Mouse (Mus musculus) embryonic facial prominence, embryonic 11.5 days (tissue): Measurements from ENCODE around the gene Tspan7. TPM values are rescaled to one million over a fixed set of nuclear protein-coding genes. Genes with fewer than 3 reads are reported as not detected.
A peak's percentile ranks its signal among the peaks of the same experiment; 100 is the strongest.

Source experiments
- ATAC-seq: fragments of 200-750 bp; cut with Nextera tagmentation; replicated peaks from 2 replicates; pipeline ENCODE4 v1.8.0; 2017; ENCODE audit warnings: low read depth; ENCODE audit not compliant: insufficient number of reproducible peaks, low FRiP score, low TSS enrichment
- DNase-seq: peaks from one replicate; pipeline ENCODE4 v3.0.0-alpha.2; 2015; ENCODE audit warnings: low spot score
- H3K27ac ChIP-seq: fragments of 300-500 bp; sonication (generic); replicated peaks from 2 replicates; pipeline ENCODE4 v1.5.1; 2014; ENCODE audit warnings: mild to moderate bottlenecking, low read depth, low read length, control low read depth
- H3K27me3 ChIP-seq: fragments of 300-500 bp; sonication (generic); 2 replicates; pipeline ENCODE4 v1.6.1; 2014; ENCODE audit warnings: mild to moderate bottlenecking, low read length, moderate library complexity, mixed read lengths; ENCODE audit not compliant: control insufficient read depth, insufficient read depth
- H3K36me3 ChIP-seq: fragments of 300-500 bp; sonication (generic); replicated peaks from 2 replicates; pipeline ENCODE4 v1.6.1; 2014; ENCODE audit warnings: low read depth, mild to moderate bottlenecking, low read length, moderate library complexity, mixed read lengths; ENCODE audit not compliant: control insufficient read depth, insufficient read depth
- H3K4me1 ChIP-seq: fragments of 300-500 bp; sonication (generic); 2 replicates; pipeline ENCODE4 v1.6.1; 2014; ENCODE audit warnings: low read length, mixed read lengths; ENCODE audit not compliant: control insufficient read depth, insufficient read depth
- H3K4me2 ChIP-seq: fragments of 300-500 bp; sonication (generic); 2 replicates; pipeline ENCODE4 v1.6.1; 2014; ENCODE audit warnings: low read depth, mild to moderate bottlenecking, control low read depth, low read length, moderate library complexity
- H3K4me3 ChIP-seq: fragments of 300-500 bp; sonication (generic); 2 replicates; pipeline ENCODE4 v1.5.1; 2014; ENCODE audit warnings: low read depth, low read length, control low read depth
- H3K9ac ChIP-seq: fragments of 300-500 bp; sonication (generic); replicated peaks from 2 replicates; pipeline ENCODE4 v1.6.1; 2014; ENCODE audit warnings: mild to moderate bottlenecking, control low read depth, low read length
- H3K9me3 ChIP-seq: fragments of 300-500 bp; sonication (generic); replicated peaks from 2 replicates; pipeline ENCODE4 v1.6.1; 2016; ENCODE audit warnings: mild to moderate bottlenecking, low read length, inconsistent platforms, mixed read lengths; ENCODE audit not compliant: control insufficient read depth
- WGBS: fragments of 180-500 bp; shearing (Covaris S2); extraction: QIAGEN DNeasy Blood & Tissue Kit; methylation state at CpG from one replicate; pipeline ENCODE4 v1.1.7; 2014; 5-methylcytosine and 5-hydroxymethylcytosine counted together
- polyA plus RNA-seq: library from polyadenylated mRNA; unstranded; fragments of >200 nt; fragmentation: Nextera tagmentation; extraction: Ambion mirVana; gene quantifications from 2 replicates; pipeline ENCODE4 v1.2.1, GENCODE M21; 2014

Gene Tspan7
- polyA plus RNA-seq, 1 experiment from 2014 or later: 79.4 TPM

- Histone ChIP-seq H3K27me3 (no peaks in the 10 kb centered on the region; the same call in 1 of the 2 replicates), H3K4me1 (no peaks in the 10 kb centered on the region), H3K9ac (no peak overlapping the region), H3K4me2 (no peak overlapping the region), H3K4me3 (no peak overlapping the region), H3K9me3 (no peaks in the 10 kb centered on the region), H3K36me3 (no peaks in the 10 kb centered on the region), H3K27ac (no peak overlapping the region)
- ATAC-seq: no peak
- 74% methylated on average over 5 of the region's 5 CpGs for WGBS
- no peak for DNase-seq
These were observed 72.6 kb downstream of the Tspan7 start for GRCm38 (mm10) chrX:10557596-10557995.

DNA sequence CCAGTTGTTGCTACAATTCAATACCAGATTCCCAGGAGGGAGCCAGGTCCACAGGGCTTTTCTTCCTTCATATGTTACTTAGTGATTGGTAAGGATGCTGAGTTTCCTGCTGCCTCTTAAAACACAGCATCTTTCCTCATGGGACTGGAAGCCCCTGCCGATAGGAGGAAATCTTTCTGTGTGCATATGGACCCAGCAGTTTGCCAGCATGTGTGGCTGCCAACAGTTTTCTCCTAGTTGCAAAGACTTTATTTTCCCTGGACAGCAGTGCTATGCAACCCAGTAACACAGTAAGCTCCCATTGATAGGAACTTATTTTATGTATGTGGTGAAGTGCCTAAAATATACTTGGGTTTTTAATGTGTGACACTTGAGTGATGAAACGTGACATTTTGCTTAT is 73.7 kb downstream of the Tspan7 start:
- Histone ChIP-seq H3K4me3 (no peak overlapping the region), H3K27me3 (no peaks in the 10 kb centered on the region; the same call in 1 of the 2 replicates), H3K36me3 (no peaks in the 10 kb centered on the region), H3K9me3 (no peaks in the 10 kb centered on the region), H3K4me1 (no peaks in the 10 kb centered on the region), H3K9ac (no peak overlapping the region), H3K27ac (no peak overlapping the region), H3K4me2 (no peak overlapping the region)
- ATAC-seq (no peak), DNase-seq (no peak)
- 67% methylated on average over 2 of the region's 2 CpGs for WGBS

DNA sequence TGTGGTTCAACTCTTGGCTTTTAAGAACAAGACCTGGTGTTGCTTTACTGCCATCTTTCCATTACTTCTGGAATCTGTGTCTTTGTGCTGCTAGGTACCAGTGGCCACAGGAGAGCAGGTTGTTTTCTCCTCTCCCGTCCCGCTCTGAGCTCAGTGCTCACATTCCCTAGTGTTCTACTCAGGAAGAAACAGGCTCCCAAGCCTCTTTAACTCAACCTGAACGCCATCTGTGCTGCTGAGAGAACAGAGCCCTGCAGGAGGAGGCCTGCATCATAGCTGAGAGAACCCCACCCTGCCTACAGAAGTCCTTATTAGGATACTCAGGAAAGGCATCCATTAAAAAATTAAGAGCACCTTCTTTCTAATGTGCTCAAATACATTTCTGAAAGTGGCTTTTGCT is 80.9 kb downstream of the Tspan7 start:
- no peaks in the 10 kb centered on the region for H3K27me3 ChIP-seq
- 86% methylated on average over 3 of the region's 3 CpGs for whole genome bisulfite sequencing
- ATAC-seq (no peak), DNase-seq (no peak)
- no peak overlapping the region for H3K27ac ChIP-seq
- no peaks in the 10 kb centered on the region for H3K4me1 ChIP-seq
- no peaks in the 10 kb centered on the region for H3K36me3 ChIP-seq
- no peak overlapping the region for H3K4me2 ChIP-seq
- H3K9me3 ChIP-seq: no peaks in the 10 kb centered on the region
- no peak overlapping the region for H3K9ac ChIP-seq
- H3K4me3 ChIP-seq: no peak overlapping the region

DNA sequence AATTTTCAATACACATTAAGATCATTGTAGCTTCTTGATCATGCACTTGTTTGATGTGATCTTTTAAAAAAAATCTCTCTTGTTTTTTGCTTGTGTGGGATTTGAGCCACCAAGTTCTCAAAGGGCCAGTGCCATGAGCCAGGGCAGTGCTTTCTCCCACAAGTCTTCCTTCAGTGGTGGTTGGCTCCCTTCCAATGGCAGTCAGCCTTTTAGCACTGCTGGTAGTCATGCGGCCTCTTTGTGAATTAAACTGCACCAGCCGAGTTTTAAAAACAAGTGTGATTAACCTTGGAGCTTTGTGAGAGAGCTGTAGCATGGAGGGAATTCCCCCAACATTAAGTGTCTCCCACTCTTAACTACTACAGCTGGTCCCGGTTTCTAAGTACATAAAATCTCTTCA is 89.6 kb downstream of the Tspan7 start:
- H3K4me3 ChIP-seq: no peak overlapping the region
- H3K4me1 ChIP-seq: no peaks in the 10 kb centered on the region
- H3K9ac ChIP-seq: no peak overlapping the region
- no peaks in the 10 kb centered on the region for H3K36me3 ChIP-seq
- no peaks in the 10 kb centered on the region for H3K27me3 ChIP-seq
- no peak overlapping the region for H3K27ac ChIP-seq
- 51% methylated on average over 3 of the region's 3 CpGs for WGBS
- no peak overlapping the region for H3K4me2 ChIP-seq
- no peaks in the 10 kb centered on the region for H3K9me3 ChIP-seq
- DNase-seq (no peak), ATAC-seq (no peak)

GRCm38 (mm10) chrX:10575406-10575805 is 90.4 kb downstream of the Tspan7 start:
- Histone ChIP-seq H3K4me2 (no peak overlapping the region), H3K27ac (no peak overlapping the region), H3K9me3 (no peaks in the 10 kb centered on the region), H3K4me1 (no peaks in the 10 kb centered on the region), H3K27me3 (no peaks in the 10 kb centered on the region), H3K36me3 (no peaks in the 10 kb centered on the region), H3K4me3 (no peak overlapping the region), H3K9ac (no peak overlapping the region)
- DNase-seq: no peak
- WGBS: 87% methylated on average over 2 of the region's 2 CpGs
- no peak for ATAC-seq

DNA sequence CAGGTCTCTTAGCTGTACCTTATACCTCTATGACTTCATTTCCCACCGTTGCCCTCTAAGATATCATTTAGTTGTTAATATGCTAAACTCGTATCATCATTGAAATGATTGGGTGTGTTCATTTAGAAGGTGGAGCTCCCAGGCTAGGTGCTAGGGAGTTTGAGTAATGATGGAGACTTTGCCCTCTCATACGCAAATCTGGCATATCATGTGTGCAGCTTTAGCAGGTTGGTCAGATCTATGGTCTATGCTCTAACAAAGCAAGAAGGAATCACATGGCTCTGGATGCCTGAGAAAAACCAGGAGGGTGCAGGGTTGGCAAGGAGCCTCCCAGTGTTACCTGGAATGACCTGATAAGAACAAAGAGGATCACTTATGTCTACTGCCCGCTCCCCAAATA is 91.4 kb downstream of the Tspan7 start:
- DNase-seq: no peak
- Histone ChIP-seq H3K9me3 (no peaks in the 10 kb centered on the region), H3K9ac (no peak overlapping the region), H3K36me3 (no peaks in the 10 kb centered on the region), H3K4me2 (no peak overlapping the region), H3K4me1 (no peaks in the 10 kb centered on the region), H3K27ac (no peak overlapping the region), H3K27me3 (no peaks in the 10 kb centered on the region), H3K4me3 (no peak overlapping the region)
- 83% methylated on average over 4 of the region's 4 CpGs for WGBS
- ATAC-seq: no peak

DNA sequence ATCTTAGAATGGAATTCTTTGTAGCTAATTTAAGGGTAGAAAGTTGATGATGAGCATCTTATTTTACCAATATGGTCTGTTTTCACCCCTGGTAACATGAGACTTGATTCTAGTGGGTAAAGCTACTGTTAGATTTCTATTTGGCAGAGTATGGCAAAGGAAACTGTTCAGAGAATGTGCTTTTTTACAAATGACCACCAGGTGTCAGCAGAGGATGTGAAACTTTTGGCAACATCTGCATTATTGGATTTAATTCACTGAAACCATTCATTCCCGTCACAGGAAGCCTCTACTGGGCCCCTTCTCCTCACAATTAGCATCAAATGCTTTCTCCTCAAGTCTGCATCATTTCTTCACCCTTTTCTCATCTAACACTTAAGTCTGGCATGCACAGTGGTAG is 92.4 kb downstream of the Tspan7 start:
- H3K36me3 ChIP-seq: no peaks in the 10 kb centered on the region
- H3K9ac ChIP-seq: no peak overlapping the region
- no peaks in the 10 kb centered on the region for H3K9me3 ChIP-seq
- no peaks in the 10 kb centered on the region for H3K27me3 ChIP-seq
- H3K4me1 ChIP-seq: no peaks in the 10 kb centered on the region
- ATAC-seq (no peak), DNase-seq (peak; percentile 68)
- H3K4me3 ChIP-seq: no peak overlapping the region
- H3K27ac ChIP-seq: no peak overlapping the region
- 20% methylated on average over 1 of the region's 1 CpGs for WGBS
- no peak overlapping the region for H3K4me2 ChIP-seq

DNA sequence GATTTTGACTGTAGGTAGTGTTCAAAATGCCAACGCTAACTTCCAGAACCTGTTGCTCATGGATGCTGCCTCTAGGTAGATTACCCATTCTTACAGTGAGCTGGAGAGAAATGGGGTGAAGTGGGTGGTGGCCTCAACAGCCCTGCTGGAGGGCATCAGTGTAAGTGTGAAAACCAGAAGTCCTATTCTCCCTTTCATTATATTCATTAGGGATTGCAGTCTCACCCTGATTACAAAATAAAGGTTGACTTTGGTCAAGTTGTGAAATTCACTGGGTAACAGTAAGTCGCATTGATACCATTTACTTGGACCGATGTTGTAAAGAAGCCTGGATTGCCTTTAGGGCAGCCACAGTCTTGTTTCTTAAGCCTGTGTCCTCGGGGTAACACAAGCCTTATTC is 97.8 kb downstream of the Tspan7 start:
- DNase-seq (no peak), ATAC-seq (no peak)
- no peak overlapping the region for H3K4me3 ChIP-seq
- no peaks in the 10 kb centered on the region for H3K27me3 ChIP-seq
- H3K27ac ChIP-seq: no peak overlapping the region
- 62% methylated on average over 4 of the region's 4 CpGs for WGBS
- H3K9me3 ChIP-seq: no peaks in the 10 kb centered on the region
- H3K4me2 ChIP-seq: no peak overlapping the region
- H3K36me3 ChIP-seq: no peaks in the 10 kb centered on the region
- no peak overlapping the region for H3K9ac ChIP-seq
- no peaks in the 10 kb centered on the region for H3K4me1 ChIP-seq
